Mouse (Mus musculus): ENCODE data around the gene Eef2.
A peak's percentile ranks its signal among the peaks of the same experiment; 100 is the strongest.
"Not testable (repeated sequence)": the region's sequence is repeated elsewhere in the genome, so short reads cannot be mapped to it uniquely, and the experiment has no call there.

Eef2 gene

DNA sequence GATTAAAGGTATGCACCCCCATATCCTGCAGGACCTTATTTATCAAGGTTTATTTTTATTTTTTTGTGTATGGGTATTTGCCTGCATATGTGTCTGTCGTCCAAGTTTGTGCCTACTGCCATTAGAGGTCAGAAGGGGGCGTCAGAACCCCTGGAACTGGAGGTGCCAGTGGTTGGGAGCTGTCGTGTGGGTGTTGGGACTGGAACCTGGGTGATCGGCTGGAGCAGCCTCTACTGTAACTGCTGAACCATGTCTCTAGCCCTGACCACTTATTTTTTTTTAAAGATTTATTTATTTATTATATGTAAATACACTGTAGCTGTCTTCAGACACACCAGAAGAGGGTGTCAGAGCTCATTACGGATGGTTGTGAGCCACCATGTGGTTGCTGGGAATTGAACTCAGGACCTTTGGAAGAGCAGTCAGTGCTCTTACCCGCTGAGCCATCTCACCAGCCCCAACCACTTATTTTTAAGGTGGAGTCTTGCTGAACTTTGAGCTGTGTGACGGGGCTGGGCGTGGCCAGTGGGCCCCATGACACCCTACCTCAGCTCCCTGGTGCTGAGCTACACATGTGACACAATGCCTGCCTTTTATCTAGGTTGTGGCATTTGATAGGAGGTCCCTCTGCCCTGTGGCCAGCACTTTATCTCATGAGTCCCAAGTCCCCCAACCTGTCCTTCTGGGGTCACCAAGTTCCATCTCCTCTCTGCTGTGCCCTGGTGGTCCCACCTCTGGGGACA, 26.7 kb downstream of the Eef2 start:
- no peak for DNase-seq

DNA sequence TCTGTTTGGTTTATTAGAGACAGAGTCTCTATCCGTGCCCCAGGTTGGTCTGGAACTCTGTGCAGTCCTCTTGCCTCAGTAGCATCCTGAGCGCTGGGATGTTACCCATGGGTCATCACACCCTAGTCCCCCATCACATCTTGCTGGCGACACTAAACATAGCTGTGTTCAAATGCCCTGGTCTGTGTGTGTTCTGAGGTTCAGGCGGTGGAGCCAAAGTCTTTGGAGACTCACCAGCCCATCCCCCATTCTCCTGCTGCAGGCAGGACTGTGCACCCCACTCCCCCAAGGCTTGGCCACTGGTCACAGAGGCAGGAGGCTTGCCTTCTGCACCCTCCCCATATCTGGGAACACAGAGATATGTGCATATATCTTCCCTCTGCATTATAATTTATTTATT, 27.7 kb downstream of the Eef2 start:
- no peak for DNase-seq

- DNase-seq: no peak
Measured at GRCm38 (mm10) chr10:81210154-81210553, 33.7 kb downstream of the Eef2 start.

DNA sequence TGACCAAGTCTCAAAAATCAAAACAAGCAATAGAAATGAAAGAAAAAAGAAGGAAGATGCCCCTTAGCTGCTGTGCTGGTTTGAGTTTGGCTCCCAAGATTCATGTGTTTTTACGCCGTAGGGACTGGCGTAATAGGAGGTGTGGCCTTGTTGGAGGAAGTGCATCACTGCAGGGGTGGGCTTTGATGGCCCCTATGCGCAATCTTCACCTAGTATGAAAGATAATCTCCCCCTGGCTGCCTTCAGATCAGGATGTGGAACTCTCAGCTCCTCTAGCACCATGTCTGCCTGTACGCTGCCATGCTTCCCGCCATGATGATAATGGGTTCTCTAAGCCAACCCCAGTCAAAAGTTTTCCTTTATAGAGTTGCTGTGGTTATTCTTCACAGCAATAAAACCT, 39.8 kb downstream of the Eef2 start:
- no peak for DNase-seq

DNA sequence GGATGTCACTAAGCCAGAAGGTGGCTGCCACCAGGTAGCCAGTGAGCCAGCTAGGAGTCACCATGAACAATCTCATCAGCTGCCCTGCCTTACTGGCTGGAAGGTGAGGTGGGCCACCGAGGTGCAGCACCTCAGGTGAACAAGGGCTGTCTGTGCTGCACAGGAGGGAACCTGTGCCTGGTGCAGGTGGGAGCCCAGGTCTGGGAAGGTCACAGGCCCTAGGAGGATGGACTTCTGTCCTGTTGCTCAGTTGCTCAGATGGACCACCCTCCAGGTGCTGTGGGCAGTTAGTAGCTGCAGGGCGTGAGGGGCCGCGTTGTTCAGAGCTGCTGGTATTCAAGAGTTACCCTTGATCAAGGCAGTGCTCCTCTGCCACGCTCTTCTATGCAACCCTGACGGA, 40.4 kb downstream of the Eef2 start:
- no peak for DNase-seq

DNA sequence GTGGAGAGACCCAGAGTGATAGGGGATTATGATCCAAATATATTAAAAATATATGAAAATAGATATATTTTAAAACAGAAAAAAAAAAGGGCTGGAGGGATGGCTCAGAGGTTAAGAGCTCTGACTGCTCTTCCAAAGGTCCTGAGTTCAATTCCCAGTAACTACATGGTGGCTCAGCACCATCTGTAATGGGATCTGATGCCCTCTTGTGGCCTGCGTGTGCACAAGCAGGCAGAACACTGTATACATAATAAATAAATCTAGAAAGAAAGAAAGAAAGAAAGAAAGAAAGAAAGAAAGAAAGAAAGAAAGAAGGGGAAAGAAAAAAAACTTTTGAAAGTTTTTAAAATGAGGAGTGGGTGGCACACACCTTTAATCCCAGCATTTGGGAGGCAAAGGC, 40.8 kb downstream of the Eef2 start:
- not testable (repeated sequence) for DNase-seq

- no peak for DNase-seq
Measured at GRCm38 (mm10) chr10:81217964-81218363, 41.5 kb downstream of the Eef2 start.

GRCm38 (mm10) chr10:81221402-81222015, 45.1 kb downstream of the Eef2 start:
- DNase-seq: no peak

DNA sequence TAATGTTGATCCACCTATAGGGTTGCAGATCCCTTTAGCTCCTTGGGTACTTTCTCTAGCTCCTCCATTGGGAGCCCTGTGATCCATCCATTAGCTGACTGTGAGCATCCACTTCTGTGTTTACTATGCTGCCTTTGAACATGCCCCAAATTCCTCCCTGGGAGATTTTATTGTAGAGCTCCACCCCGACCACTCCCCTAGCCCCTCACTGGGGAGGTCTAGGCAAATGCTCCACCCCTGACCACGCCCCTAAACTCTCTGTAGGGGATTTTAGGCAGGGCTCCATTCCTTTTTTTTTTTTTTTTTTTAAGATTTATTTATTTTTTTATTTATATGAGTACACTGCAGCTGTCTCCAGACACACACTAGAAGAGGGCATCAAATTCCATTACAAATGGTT, 47.3 kb downstream of the Eef2 start:
- not testable (repeated sequence) for DNase-seq

DNA sequence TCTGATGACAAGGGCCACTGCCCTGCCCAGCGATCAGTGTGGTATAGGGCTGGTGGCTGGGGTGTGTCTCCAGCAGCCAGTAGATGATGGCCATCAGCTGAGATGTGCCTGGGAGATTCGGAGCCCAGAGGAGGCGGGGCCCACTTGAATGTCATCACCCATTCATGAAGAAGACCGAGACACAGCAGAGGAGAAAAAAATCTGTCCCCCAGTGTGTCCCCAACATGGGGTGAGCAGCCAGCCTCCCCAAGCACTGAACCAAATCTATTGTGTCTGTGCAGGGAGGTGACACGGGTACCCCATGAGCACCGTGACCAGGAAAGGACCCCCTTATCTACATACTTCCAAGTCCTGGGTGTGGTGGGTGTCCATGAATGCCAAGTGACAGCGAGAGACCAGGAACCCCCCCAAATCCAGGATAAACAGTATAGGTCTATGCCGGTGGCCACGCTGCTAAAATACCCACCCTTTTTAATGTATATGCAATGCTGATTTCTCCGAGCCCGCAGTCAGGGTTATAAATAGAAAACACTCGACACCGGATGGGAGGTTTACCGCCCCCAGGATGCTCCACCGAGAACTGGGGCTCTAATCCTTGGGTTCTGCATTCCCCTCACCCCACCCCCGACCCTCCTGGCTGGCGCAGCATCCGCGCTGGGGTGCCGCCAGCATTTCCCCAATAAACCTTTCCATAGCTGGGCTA, 53.5 kb downstream of the Eef2 start:
- DNase-seq: no peak

- peak; percentile 90 for DNase-seq
Measured at GRCm38 (mm10) chr10:81230438-81231332, 54.3 kb downstream of the Eef2 start, which contains the start of gene Atcay. Gene Atcay, minus strand, starts transcription at chr10:81230833.

GRCm38 (mm10) chr10:81231436-81231835, 55.0 kb downstream of the Eef2 start:
- DNase-seq: no peak

Data from layer of hippocampus, adult 9-11 months (tissue).